Mouse (Mus musculus): ENCODE measurements around the gene Dnajc15.

Gene Dnajc15

GRCm38 (mm10) chr14:77859894-77860293 is 15.0 kb downstream of the Dnajc15 start:
- DNase-seq = no peak

GRCm38 (mm10) chr14:77853951-77854350 is 21.0 kb downstream of the Dnajc15 start:
- no peak for DNase-seq

GRCm38 (mm10) chr14:77849852-77850251 is 25.1 kb downstream of the Dnajc15 start:
- no peak for DNase-seq

GRCm38 (mm10) chr14:77848349-77848748 is 26.6 kb downstream of the Dnajc15 start:
- peak; percentile 17 for DNase-seq

- no peak for DNase-seq
Observed at GRCm38 (mm10) chr14:77846206-77846605, 28.7 kb downstream of the Dnajc15 start.

GRCm38 (mm10) chr14:77845479-77845878 is 29.4 kb downstream of the Dnajc15 start:
- no peak for DNase-seq

- DNase-seq = no peak
Observed at GRCm38 (mm10) chr14:77840574-77840973, 34.4 kb downstream of the Dnajc15 start.

- DNase-seq = no peak
Observed at GRCm38 (mm10) chr14:77840078-77840477, 34.8 kb downstream of the Dnajc15 start.

- no peak for DNase-seq
Observed at GRCm38 (mm10) chr14:77836794-77837193, 38.1 kb downstream of the Dnajc15 start.

- DNase-seq = no peak
Observed at GRCm38 (mm10) chr14:77832359-77832758, 42.6 kb downstream of the Dnajc15 start.

- no peak for DNase-seq
Observed at GRCm38 (mm10) chr14:77831936-77832335, 43.0 kb downstream of the Dnajc15 start.

GRCm38 (mm10) chr14:77829673-77830072 is 45.3 kb downstream of the Dnajc15 start:
- no peak for DNase-seq

GRCm38 (mm10) chr14:77825891-77826290 is 49.0 kb downstream of the Dnajc15 start:
- DNase-seq = no peak

- no peak for DNase-seq
Observed at GRCm38 (mm10) chr14:77825121-77825520, 49.8 kb downstream of the Dnajc15 start.

- DNase-seq = no peak
Observed at GRCm38 (mm10) chr14:77819841-77820240, 55.1 kb downstream of the Dnajc15 start.

- DNase-seq = no peak
Observed at GRCm38 (mm10) chr14:77817561-77817960, 57.4 kb downstream of the Dnajc15 start.

GRCm38 (mm10) chr14:77814935-77815334 is 60.0 kb downstream of the Dnajc15 start:
- peak; percentile 49 for DNase-seq

GRCm38 (mm10) chr14:77812890-77813289 is 62.0 kb downstream of the Dnajc15 start:
- no peak for DNase-seq

- peak; percentile 10 for DNase-seq
Observed at GRCm38 (mm10) chr14:77811466-77811865, 63.5 kb downstream of the Dnajc15 start.

GRCm38 (mm10) chr14:77807836-77808235 is 67.1 kb downstream of the Dnajc15 start:
- no peak for DNase-seq

GRCm38 (mm10) chr14:77806345-77806744 is 68.6 kb downstream of the Dnajc15 start:
- no peak for DNase-seq

- no peak for DNase-seq
Observed at GRCm38 (mm10) chr14:77802268-77802630, 72.7 kb downstream of the Dnajc15 start.

- DNase-seq = no peak
Observed at GRCm38 (mm10) chr14:77801571-77802267, 73.2 kb downstream of the Dnajc15 start.

GRCm38 (mm10) chr14:77796506-77796905 is 78.4 kb downstream of the Dnajc15 start:
- no peak for DNase-seq

GRCm38 (mm10) chr14:77795240-77795639 is 79.7 kb downstream of the Dnajc15 start:
- no peak for DNase-seq

Measured in cerebellum, adult 9-11 months (tissue).